Mouse (Mus musculus): Measurements from ENCODE around the gene Gls2. TPM values are rescaled to one million over a fixed set of nuclear protein-coding genes. Genes with fewer than 3 reads are reported as not detected.
"Not testable (repeated sequence)": the region's sequence is repeated elsewhere in the genome, so short reads cannot be mapped to it uniquely, and the experiment has no call there.

The Gls2 gene
- polyA plus RNA-seq, 1 experiment, result 24.3 TPM

DNA sequence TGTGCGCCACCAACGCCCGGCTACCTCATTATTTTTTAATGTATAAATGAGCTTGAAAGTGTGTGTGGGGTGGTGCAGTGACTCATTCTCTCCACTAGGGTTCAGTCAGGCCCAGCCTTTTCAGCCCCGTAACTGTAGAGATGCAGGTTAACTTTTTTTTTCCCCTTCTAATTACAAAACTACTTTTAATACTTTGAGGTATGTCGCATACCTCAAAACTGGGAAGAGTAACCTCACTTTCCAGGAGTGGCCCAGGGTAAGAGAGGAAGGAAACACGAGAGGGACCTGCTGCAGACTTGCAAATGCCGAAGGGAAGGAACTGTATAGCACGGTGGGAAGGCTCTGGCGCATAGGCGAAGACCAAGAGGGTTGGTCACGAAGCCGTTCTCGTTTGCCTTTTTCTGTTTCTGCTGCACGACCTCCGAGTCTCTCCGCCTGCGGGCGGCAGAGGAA is 18.6 kb downstream of the Gls2 start:
- Histone ChIP-seq H3K4me1 (ENCODE audit: control insufficient read depth, insufficient read depth, low read length) (no peaks in the 10 kb centered on the region), H3K4me3 (ENCODE audit: low read depth, low read length) (peak overlapping the region; percentile 74), H3K27me3 (ENCODE audit: control insufficient read depth, insufficient read depth, low read length, poor library complexity, severe bottlenecking) (no peaks in the 10 kb centered on the region), H3K27ac (ENCODE audit: insufficient read depth, low read length) (peak overlapping the region; percentile 9; the same call in 1 of the 2 replicates), H3K9me3 (replicated peaks; ENCODE audit: control insufficient read depth, insufficient read depth, low read length, poor library complexity, severe bottlenecking) (no peaks in the 10 kb centered on the region), H3K9ac (ENCODE audit: low read depth, poor library complexity, severe bottlenecking) (peak overlapping the region; percentile 56), H3K36me3 (ENCODE audit: control insufficient read depth, insufficient read depth, low read length, poor library complexity, severe bottlenecking) (peaks cover 9% of the 10 kb centered on the region)
- TF ChIP-seq CTCF (IDR thresholded peaks at IDR 0.05; ENCODE audit: low read depth, low read length) (peak; percentile 40), POLR2A (IDR thresholded peaks at IDR 0.05; ENCODE audit: insufficient read depth, low read length) (no peak), EP300 (IDR thresholded peaks at IDR 0.05; ENCODE audit: insufficient read depth, low read depth, low read length) (no peak)

DNA sequence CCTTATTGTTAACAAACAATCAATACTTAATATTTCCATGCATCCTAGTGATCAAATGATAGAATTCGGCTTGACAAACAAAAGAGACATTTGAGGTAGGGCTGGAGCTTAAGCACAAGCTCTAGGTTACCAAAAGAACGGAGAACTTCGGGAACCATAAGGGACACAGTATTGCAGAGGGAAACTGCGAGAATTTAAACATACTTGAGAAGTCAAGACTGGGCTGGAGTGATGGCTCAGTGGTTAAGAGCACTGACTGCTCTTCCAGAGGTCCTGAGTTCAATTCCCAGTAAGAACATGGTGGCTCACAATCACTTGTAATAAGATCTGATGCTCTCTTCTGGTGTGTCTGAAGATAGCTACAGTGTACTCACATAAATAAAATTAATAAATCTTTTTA is 19.9 kb downstream of the Gls2 start:
- H3K27ac ChIP-seq (ENCODE audit: insufficient read depth, low read length); H3K4me3 ChIP-seq (ENCODE audit: low read depth, low read length); H3K9ac ChIP-seq (ENCODE audit: low read depth, poor library complexity, severe bottlenecking); H3K27me3 ChIP-seq (ENCODE audit: control insufficient read depth, insufficient read depth, low read length, poor library complexity, severe bottlenecking); H3K36me3 ChIP-seq (ENCODE audit: control insufficient read depth, insufficient read depth, low read length, poor library complexity, severe bottlenecking); H3K4me1 ChIP-seq (ENCODE audit: control insufficient read depth, insufficient read depth, low read length); H3K9me3 ChIP-seq (replicated peaks; ENCODE audit: control insufficient read depth, insufficient read depth, low read length, poor library complexity, severe bottlenecking): not testable (repeated sequence)

DNA sequence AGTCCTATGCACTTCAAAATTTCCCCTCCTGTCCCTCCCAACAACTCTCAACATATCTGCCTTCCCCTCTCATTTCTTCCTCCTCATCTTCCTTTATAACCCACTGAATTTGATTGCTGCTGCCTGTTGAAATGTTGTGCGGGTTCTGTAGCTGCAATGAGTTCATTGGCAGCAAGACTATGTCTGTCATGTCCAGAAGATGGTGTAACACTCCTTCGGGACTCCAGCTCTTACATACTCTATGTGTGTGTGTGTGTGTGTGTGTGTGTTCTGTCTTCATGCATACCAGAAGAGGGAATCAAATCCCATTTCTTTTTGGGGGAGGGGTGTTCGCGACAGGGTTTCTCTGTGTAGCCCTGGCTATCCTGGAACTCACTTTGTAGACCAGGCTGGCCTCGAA is 20.7 kb downstream of the Gls2 start:
- Histone ChIP-seq H3K36me3 (ENCODE audit: control insufficient read depth, insufficient read depth, low read length, poor library complexity, severe bottlenecking) (no peaks in the 10 kb centered on the region; the same call in 1 of the 2 replicates), H3K4me3 (ENCODE audit: low read depth, low read length) (no peak overlapping the region), H3K9ac (ENCODE audit: low read depth, poor library complexity, severe bottlenecking) (no peak overlapping the region), H3K9me3 (replicated peaks; ENCODE audit: control insufficient read depth, insufficient read depth, low read length, poor library complexity, severe bottlenecking) (no peaks in the 10 kb centered on the region), H3K4me1 (ENCODE audit: control insufficient read depth, insufficient read depth, low read length) (no peaks in the 10 kb centered on the region), H3K27me3 (ENCODE audit: control insufficient read depth, insufficient read depth, low read length, poor library complexity, severe bottlenecking) (no peaks in the 10 kb centered on the region), H3K27ac (ENCODE audit: insufficient read depth, low read length) (no peak overlapping the region)
- TF ChIP-seq EP300 (IDR thresholded peaks at IDR 0.05; ENCODE audit: insufficient read depth, low read depth, low read length) (no peak), POLR2A (IDR thresholded peaks at IDR 0.05; ENCODE audit: insufficient read depth, low read length) (no peak)

DNA sequence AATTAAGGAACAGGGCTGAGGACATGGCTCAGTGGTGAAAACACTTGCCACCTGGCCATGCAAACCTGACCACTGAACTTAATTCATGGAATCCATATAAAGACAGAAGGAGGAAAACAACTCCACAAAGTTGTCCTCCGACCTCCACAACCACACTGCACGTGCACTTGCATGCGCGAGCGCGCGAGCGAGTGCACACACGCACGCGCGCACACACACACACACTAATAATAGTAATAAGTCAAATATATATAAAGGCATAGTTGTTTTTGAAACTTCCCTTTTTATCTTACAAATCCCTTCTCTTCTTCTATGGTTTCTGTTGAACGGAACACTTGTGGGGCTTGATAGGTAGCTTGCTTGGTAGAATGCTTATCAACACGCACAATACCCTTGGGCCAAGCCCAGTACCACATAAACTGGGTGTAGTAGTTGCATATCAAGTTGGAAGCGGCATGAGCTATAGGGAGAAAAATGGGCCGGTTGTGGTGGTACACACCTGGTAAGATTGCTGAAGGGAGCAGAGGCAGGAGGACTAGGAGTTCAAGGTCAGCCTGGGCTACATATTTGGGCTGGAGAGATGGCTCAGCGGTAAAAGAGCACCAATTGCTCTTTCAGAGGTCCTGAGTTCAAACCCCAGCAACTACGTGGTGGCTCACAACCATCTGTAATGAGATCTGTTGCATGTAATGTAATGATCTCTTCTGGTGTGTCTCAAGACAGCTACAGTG is 24.3 kb downstream of the Gls2 start:
- H3K27me3 ChIP-seq (ENCODE audit: control insufficient read depth, insufficient read depth, low read length, poor library complexity, severe bottlenecking), result no peaks in the 10 kb centered on the region
- H3K9me3 ChIP-seq (replicated peaks; ENCODE audit: control insufficient read depth, insufficient read depth, low read length, poor library complexity, severe bottlenecking), result no peaks in the 10 kb centered on the region
- no peaks in the 10 kb centered on the region for H3K4me1 ChIP-seq (ENCODE audit: control insufficient read depth, insufficient read depth, low read length)
- H3K27ac ChIP-seq (ENCODE audit: insufficient read depth, low read length), result no peak overlapping the region
- no peak overlapping the region for H3K9ac ChIP-seq (ENCODE audit: low read depth, poor library complexity, severe bottlenecking)
- TF ChIP-seq EP300 (IDR thresholded peaks at IDR 0.05; ENCODE audit: insufficient read depth, low read depth, low read length) (no peak), CTCF (IDR thresholded peaks at IDR 0.05; ENCODE audit: low read depth, low read length) (no peak), POLR2A (IDR thresholded peaks at IDR 0.05; ENCODE audit: insufficient read depth, low read length) (no peak)
- no peak overlapping the region for H3K4me3 ChIP-seq (ENCODE audit: low read depth, low read length)
- H3K36me3 ChIP-seq (ENCODE audit: control insufficient read depth, insufficient read depth, low read length, poor library complexity, severe bottlenecking), result no peaks in the 10 kb centered on the region

DNA sequence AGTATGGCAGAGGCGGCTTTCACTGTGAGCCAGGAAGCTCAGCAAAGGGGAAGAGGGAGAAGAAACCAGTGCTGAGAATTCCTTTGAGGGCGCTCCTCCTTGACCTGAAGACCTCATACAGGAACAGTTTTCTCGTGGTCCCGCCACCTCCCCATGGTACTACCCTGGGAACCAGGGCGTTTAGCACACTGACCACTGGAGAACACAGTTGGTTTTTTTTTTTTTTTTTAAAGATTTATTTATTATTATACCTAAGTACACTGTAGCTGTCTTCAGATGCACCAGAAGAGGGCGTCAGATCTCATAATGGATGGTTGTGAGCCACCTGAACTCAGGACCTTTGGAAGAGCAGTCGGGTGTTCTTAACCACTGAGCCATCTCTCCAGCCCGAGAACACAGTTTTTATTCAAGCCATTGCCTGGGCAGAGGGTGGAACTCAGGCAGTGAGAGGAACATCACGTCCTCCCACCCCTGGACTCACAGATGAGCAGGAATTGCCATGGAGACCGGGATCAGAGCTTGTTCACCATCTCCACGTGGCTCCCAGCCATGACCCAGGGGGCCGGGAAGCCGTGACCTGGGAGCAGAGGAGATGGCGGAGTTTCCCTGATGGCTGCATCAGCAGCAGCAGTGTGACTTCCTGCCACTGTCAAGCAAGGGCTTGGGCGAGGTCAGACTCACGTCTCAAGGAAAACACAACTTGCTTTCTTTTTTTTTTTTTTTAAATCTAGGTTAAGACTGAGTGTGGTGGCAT is 27.5 kb downstream of the Gls2 start:
- peak overlapping the region; percentile 6; the same call in 1 of the 2 replicates for H3K9ac ChIP-seq (ENCODE audit: low read depth, poor library complexity, severe bottlenecking)
- H3K27ac ChIP-seq (ENCODE audit: insufficient read depth, low read length), result 0 out of 2 replicates have a peak overlapping the region, but pooled peaks have one; percentile 7
- H3K27me3 ChIP-seq (ENCODE audit: control insufficient read depth, insufficient read depth, low read length, poor library complexity, severe bottlenecking), result no peaks in the 10 kb centered on the region
- H3K36me3 ChIP-seq (ENCODE audit: control insufficient read depth, insufficient read depth, low read length, poor library complexity, severe bottlenecking), result no peaks in the 10 kb centered on the region
- no peaks in the 10 kb centered on the region for H3K4me1 ChIP-seq (ENCODE audit: control insufficient read depth, insufficient read depth, low read length)
- no peak overlapping the region for H3K4me3 ChIP-seq (ENCODE audit: low read depth, low read length)
- TF ChIP-seq EP300 (IDR thresholded peaks at IDR 0.05; ENCODE audit: insufficient read depth, low read depth, low read length) (no peak), CTCF (IDR thresholded peaks at IDR 0.05; ENCODE audit: low read depth, low read length) (no peak), POLR2A (IDR thresholded peaks at IDR 0.05; ENCODE audit: insufficient read depth, low read length) (no peak)
- no peaks in the 10 kb centered on the region for H3K9me3 ChIP-seq (replicated peaks; ENCODE audit: control insufficient read depth, insufficient read depth, low read length, poor library complexity, severe bottlenecking)

DNA sequence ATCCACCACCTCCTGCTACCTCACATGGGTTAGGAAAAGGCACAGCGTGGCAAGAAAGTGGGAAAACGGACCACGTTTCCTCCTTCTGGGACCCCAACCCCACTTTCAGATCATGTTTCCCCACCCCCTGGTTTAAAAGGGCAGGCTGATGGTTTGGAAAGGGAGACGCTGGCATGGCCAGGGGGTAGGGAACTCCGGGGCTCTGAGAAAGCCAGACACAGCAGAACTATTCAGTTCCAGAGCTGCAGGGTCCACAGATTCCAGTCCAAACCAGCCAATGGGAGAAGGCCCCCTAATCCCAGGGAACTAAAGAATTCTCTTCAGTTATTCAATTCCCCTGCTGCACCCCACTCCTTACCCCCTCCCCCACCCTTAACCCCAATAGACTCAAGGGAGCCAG is 30.8 kb downstream of the Gls2 start:
- TF ChIP-seq EP300 (IDR thresholded peaks at IDR 0.05; ENCODE audit: insufficient read depth, low read depth, low read length) (no peak), POLR2A (IDR thresholded peaks at IDR 0.05; ENCODE audit: insufficient read depth, low read length) (no peak), CTCF (IDR thresholded peaks at IDR 0.05; ENCODE audit: low read depth, low read length) (no peak)
- H3K9ac ChIP-seq (ENCODE audit: low read depth, poor library complexity, severe bottlenecking), result no peak overlapping the region
- H3K4me1 ChIP-seq (ENCODE audit: control insufficient read depth, insufficient read depth, low read length), result no peaks in the 10 kb centered on the region
- H3K36me3 ChIP-seq (ENCODE audit: control insufficient read depth, insufficient read depth, low read length, poor library complexity, severe bottlenecking), result no peaks in the 10 kb centered on the region
- H3K9me3 ChIP-seq (replicated peaks; ENCODE audit: control insufficient read depth, insufficient read depth, low read length, poor library complexity, severe bottlenecking), result no peaks in the 10 kb centered on the region
- no peak overlapping the region for H3K27ac ChIP-seq (ENCODE audit: insufficient read depth, low read length)
- H3K27me3 ChIP-seq (ENCODE audit: control insufficient read depth, insufficient read depth, low read length, poor library complexity, severe bottlenecking), result no peaks in the 10 kb centered on the region
- no peak overlapping the region for H3K4me3 ChIP-seq (ENCODE audit: low read depth, low read length)

Measured in ES-Bruce4 (cell line).